Mouse (Mus musculus) limb, embryonic 12.5 days (tissue): Measurements from ENCODE around the gene Robo2. TPM values are rescaled to one million over a fixed set of nuclear protein-coding genes. Genes with fewer than 3 reads are reported as not detected.
A peak's percentile ranks its signal among the peaks of the same experiment; 100 is the strongest.

ENCODE experiments used
- ATAC-seq: fragments of 200-750 bp; cut with Nextera tagmentation; 2 replicates; pipeline ENCODE4 v1.8.0; 2017; ENCODE audit warnings: low read depth, moderate TSS enrichment; ENCODE audit not compliant: insufficient number of reproducible peaks, insufficient read depth, low FRiP score, low TSS enrichment
- H3K27ac ChIP-seq: fragments of 300-500 bp; sonication (generic); 2 replicates; pipeline ENCODE4 v1.5.1; 2016; ENCODE audit warnings: mild to moderate bottlenecking, moderate library complexity
- H3K27me3 ChIP-seq: fragments of 300-500 bp; sonication (generic); 2 replicates; pipeline ENCODE4 v1.6.1; 2016; ENCODE audit warnings: mild to moderate bottlenecking, moderate library complexity
- H3K36me3 ChIP-seq: fragments of 300-500 bp; sonication (generic); 2 replicates; pipeline ENCODE4 v1.6.1; 2016; ENCODE audit warnings: mild to moderate bottlenecking, moderate library complexity
- H3K4me1 ChIP-seq: fragments of 300-500 bp; sonication (generic); replicated peaks from 2 replicates; pipeline ENCODE4 v1.6.1; 2016
- H3K4me2 ChIP-seq: fragments of 300-500 bp; sonication (generic); 2 replicates; pipeline ENCODE4 v1.6.1; 2016; ENCODE audit warnings: mild to moderate bottlenecking, moderate library complexity
- H3K4me3 ChIP-seq: fragments of 300-500 bp; sonication (generic); replicated peaks from 2 replicates; pipeline ENCODE4 v1.5.1; 2016; ENCODE audit warnings: mild to moderate bottlenecking
- H3K9ac ChIP-seq: fragments of 300-500 bp; sonication (generic); replicated peaks from 2 replicates; pipeline ENCODE4 v1.6.1; 2016; ENCODE audit warnings: mild to moderate bottlenecking, moderate library complexity
- H3K9me3 ChIP-seq: fragments of 300-500 bp; sonication (generic); 2 replicates; pipeline ENCODE4 v1.6.1; 2016; ENCODE audit warnings: mild to moderate bottlenecking, moderate library complexity
- WGBS: fragments of 180-500 bp; shearing (Covaris S2); methylation state at CpG from one replicate; pipeline ENCODE4 v1.1.7; 2016; 5-methylcytosine and 5-hydroxymethylcytosine counted together
- polyA plus RNA-seq: library from polyadenylated mRNA; unstranded; fragments of >200 nt; fragmentation: Nextera tagmentation; extraction: Ambion mirVana; gene quantifications from 2 replicates; pipeline ENCODE4 v1.2.1, GENCODE M21; 2016

The Robo2 gene
- 102 and 106 TPM in 2 replicates for polyA plus RNA-seq

GRCm38 (mm10) chr16:74411481-74412251, at the start of gene Robo2:
Gene Robo2 (minus strand): TSS chr16:74411825.
- WGBS: under 1% methylated on average over 42 of the region's 43 CpGs
- H3K4me3 ChIP-seq: peak within 1 kb of the TSS; percentile 65
- H3K4me2 ChIP-seq: peak within 1 kb of the TSS; percentile 73
- no peaks in the 10 kb centered on the region for H3K36me3 ChIP-seq
- peak within 1 kb of the TSS; percentile 78 for H3K9ac ChIP-seq
- peak within 1 kb of the TSS; percentile 95 for H3K27ac ChIP-seq
- H3K27me3 ChIP-seq: no peaks in the 10 kb centered on the region
- ATAC-seq: peak; percentile 90
- H3K4me1 ChIP-seq: 0 out of 2 replicates have a peak, but pooled peaks cover 4% of the 10 kb centered on the region
- H3K9me3 ChIP-seq: no peaks in the 10 kb centered on the region

- ATAC-seq: no peak
- 60% methylated on average over 3 of the region's 3 CpGs for WGBS
Observed at GRCm38 (mm10) chr16:74458138-74458537, 46.5 kb upstream of the Robo2 start.

GRCm38 (mm10) chr16:74457736-74458135, 46.1 kb upstream of the Robo2 start:
- Histone ChIP-seq H3K9ac (no peak overlapping the region), H3K4me1 (0 out of 2 replicates have a peak, but pooled peaks cover 4% of the 10 kb centered on the region), H3K27ac (no peak overlapping the region), H3K9me3 (no peaks in the 10 kb centered on the region), H3K36me3 (no peaks in the 10 kb centered on the region), H3K4me3 (no peak overlapping the region), H3K27me3 (no peaks in the 10 kb centered on the region), H3K4me2 (no peak overlapping the region)
- 78% methylated on average over 8 of the region's 8 CpGs for WGBS
- no peak for ATAC-seq

More at GRCm38 (mm10) chr16:74458138-74458537, 46.5 kb upstream of the Robo2 start:
- Histone ChIP-seq H3K27me3 (no peaks in the 10 kb centered on the region), H3K27ac (no peak overlapping the region), H3K4me3 (no peak overlapping the region), H3K36me3 (no peaks in the 10 kb centered on the region), H3K4me2 (no peak overlapping the region), H3K9ac (no peak overlapping the region), H3K4me1 (0 out of 2 replicates have a peak, but pooled peaks cover 4% of the 10 kb centered on the region), H3K9me3 (no peaks in the 10 kb centered on the region)

GRCm38 (mm10) chr16:74456808-74457470, 45.3 kb upstream of the Robo2 start:
- H3K4me3 ChIP-seq: no peak overlapping the region
- WGBS: 82% methylated on average over 5 of the region's 5 CpGs
- H3K9me3 ChIP-seq: no peaks in the 10 kb centered on the region
- no peak overlapping the region for H3K4me2 ChIP-seq
- 0 out of 2 replicates have a peak, but pooled peaks cover 4% of the 10 kb centered on the region for H3K4me1 ChIP-seq
- H3K9ac ChIP-seq: no peak overlapping the region
- ATAC-seq: no peak
- H3K27ac ChIP-seq: no peak overlapping the region
- H3K36me3 ChIP-seq: no peaks in the 10 kb centered on the region
- no peaks in the 10 kb centered on the region for H3K27me3 ChIP-seq

- ATAC-seq: no peak
- H3K27ac ChIP-seq: no peak overlapping the region
- H3K4me3 ChIP-seq: no peak overlapping the region
- 48% methylated on average over 2 of the region's 2 CpGs for WGBS
- no peaks in the 10 kb centered on the region for H3K9me3 ChIP-seq
- no peaks in the 10 kb centered on the region for H3K36me3 ChIP-seq
- no peaks in the 10 kb centered on the region for H3K27me3 ChIP-seq
- H3K9ac ChIP-seq: no peak overlapping the region
- H3K4me1 ChIP-seq: 0 out of 2 replicates have a peak, but pooled peaks cover 4% of the 10 kb centered on the region
- H3K4me2 ChIP-seq: no peak overlapping the region
Observed at GRCm38 (mm10) chr16:74455179-74455578, 43.6 kb upstream of the Robo2 start.

GRCm38 (mm10) chr16:74448025-74448424, 36.4 kb upstream of the Robo2 start:
- 48% methylated on average over 4 of the region's 4 CpGs for WGBS
- no peak overlapping the region for H3K4me2 ChIP-seq
- ATAC-seq: no peak
- H3K36me3 ChIP-seq: no peaks in the 10 kb centered on the region
- 0 out of 2 replicates have a peak, but pooled peaks cover 4% of the 10 kb centered on the region for H3K4me1 ChIP-seq
- no peaks in the 10 kb centered on the region for H3K9me3 ChIP-seq
- no peak overlapping the region for H3K27ac ChIP-seq
- H3K27me3 ChIP-seq: no peaks in the 10 kb centered on the region
- H3K9ac ChIP-seq: no peak overlapping the region
- H3K4me3 ChIP-seq: no peak overlapping the region

GRCm38 (mm10) chr16:74427071-74427470, 15.4 kb upstream of the Robo2 start:
- Histone ChIP-seq H3K27ac (no peak overlapping the region), H3K27me3 (no peaks in the 10 kb centered on the region), H3K4me1 (peaks cover 3% of the 10 kb centered on the region; the same call in 1 of the 2 replicates), H3K36me3 (no peaks in the 10 kb centered on the region), H3K4me3 (no peak overlapping the region), H3K4me2 (no peak overlapping the region), H3K9me3 (no peaks in the 10 kb centered on the region), H3K9ac (no peak overlapping the region)
- 62% methylated on average over 2 of the region's 2 CpGs for WGBS
- no peak for ATAC-seq

GRCm38 (mm10) chr16:74420324-74420723, 8.7 kb upstream of the Robo2 start:
- 61% methylated on average over 2 of the region's 2 CpGs for WGBS

GRCm38 (mm10) chr16:74412471-74413291, 1.1 kb upstream of the Robo2 start:
- under 1% methylated on average over 20 of the region's 20 CpGs for WGBS
- H3K4me3 ChIP-seq: peak overlapping the region; percentile 65
- H3K4me2 ChIP-seq: peak overlapping the region; percentile 73
- H3K36me3 ChIP-seq: no peaks in the 10 kb centered on the region
- peak overlapping the region; percentile 78 for H3K9ac ChIP-seq
- no peaks in the 10 kb centered on the region for H3K27me3 ChIP-seq
- peak overlapping the region; percentile 95 for H3K27ac ChIP-seq
- 0 out of 2 replicates have a peak, but pooled peaks cover under 1% of the 10 kb centered on the region for H3K4me1 ChIP-seq
- ATAC-seq: no peak; the same call in 1 of the 2 replicates
- no peaks in the 10 kb centered on the region for H3K9me3 ChIP-seq

More at GRCm38 (mm10) chr16:74420324-74420723, 8.7 kb upstream of the Robo2 start:
- H3K9me3 ChIP-seq: no peaks in the 10 kb centered on the region
- no peak overlapping the region for H3K27ac ChIP-seq
- H3K4me2 ChIP-seq: no peak overlapping the region
- no peak overlapping the region for H3K9ac ChIP-seq
- H3K4me3 ChIP-seq: no peak overlapping the region
- H3K36me3 ChIP-seq: no peaks in the 10 kb centered on the region
- no peaks in the 10 kb centered on the region for H3K27me3 ChIP-seq
- ATAC-seq: no peak
- peaks cover 3% of the 10 kb centered on the region; the same call in 1 of the 2 replicates for H3K4me1 ChIP-seq

GRCm38 (mm10) chr16:74411021-74411420, 604 bp downstream of the Robo2 start:
- 0 out of 2 replicates have a peak, but pooled peaks cover 7% of the 10 kb centered on the region for H3K4me1 ChIP-seq
- peak overlapping the region; percentile 95 for H3K27ac ChIP-seq
- peak overlapping the region; percentile 73 for H3K4me2 ChIP-seq
- peak overlapping the region; percentile 65 for H3K4me3 ChIP-seq
- no peaks in the 10 kb centered on the region for H3K9me3 ChIP-seq
- peak; percentile 6; the same call in 1 of the 2 replicates for ATAC-seq
- 0% methylated on average over 16 of the region's 16 CpGs for WGBS
- no peaks in the 10 kb centered on the region for H3K36me3 ChIP-seq
- peak overlapping the region; percentile 78 for H3K9ac ChIP-seq
- H3K27me3 ChIP-seq: no peaks in the 10 kb centered on the region
